Mouse (Mus musculus): ENCODE measurements at regions not wholly inside any gene's neighbourhood (a gene's known extent, or its start where the extent isn't known, plus 50 kb on each side); places are given as distances from the start of the nearest gene placed in this dataset.

DNA sequence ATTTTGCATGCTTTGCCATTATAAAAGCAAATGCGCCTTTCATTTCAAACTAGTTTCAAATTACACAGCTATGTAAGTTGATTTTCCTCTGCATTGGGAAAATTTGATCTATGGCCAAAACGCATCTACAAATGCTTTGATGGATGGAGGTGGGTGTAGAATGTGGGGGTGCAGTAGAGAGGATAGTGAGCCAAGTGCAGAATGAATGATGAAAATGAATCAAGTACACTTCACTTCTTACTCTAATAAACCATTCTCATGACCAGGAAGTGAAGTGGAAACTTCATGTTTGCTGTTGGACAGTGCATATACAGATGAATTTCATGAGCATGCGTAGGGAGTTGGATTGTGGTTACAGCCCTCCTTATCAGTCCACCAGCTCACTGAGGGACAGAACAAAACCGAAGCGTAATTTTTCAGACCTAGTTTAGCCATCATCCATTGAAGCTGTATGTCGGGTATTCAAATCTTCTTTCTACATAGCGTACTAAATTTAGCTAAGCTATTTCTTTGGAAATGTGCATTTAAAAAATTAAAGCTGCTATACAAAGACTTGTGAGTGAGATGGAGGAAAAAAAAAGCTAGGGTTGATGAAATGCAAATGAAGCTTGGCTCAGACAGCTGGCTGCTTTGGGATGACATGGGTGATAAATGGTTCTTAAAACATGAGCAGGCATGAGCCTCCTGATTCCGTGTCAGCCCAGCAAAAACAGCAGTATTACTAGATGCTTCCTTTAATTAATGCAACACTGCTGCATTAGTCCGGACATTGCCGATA, 627.1 kb downstream of the Robo2 start:
- TF ChIP-seq FOSL1 (IDR thresholded peaks at IDR 0.05; ENCODE audit: insufficient read depth, low read length, poor library complexity, severe bottlenecking) (no peak), CEBPB (IDR thresholded peaks at IDR 0.05; ENCODE audit: low read depth) (no peak), USF1 (IDR thresholded peaks at IDR 0.05; ENCODE audit: low read depth) (no peak), MAX (IDR thresholded peaks at IDR 0.05) (no peak), MYOD1 (IDR thresholded peaks at IDR 0.05; ENCODE audit: control insufficient read depth, insufficient read length, low read depth) (no peak), CTCF (IDR thresholded peaks at IDR 0.05; ENCODE audit: control insufficient read depth, insufficient read depth, insufficient read length) (no peak), MYOG (IDR thresholded peaks at IDR 0.05; ENCODE audit: control insufficient read depth, extremely low read depth, insufficient read length) (no peak)
- Histone ChIP-seq H3K27me3 (ENCODE audit: control insufficient read depth, insufficient read depth, insufficient read length) (no peaks in the 10 kb centered on the region), H3ac (ENCODE audit: control insufficient read depth, insufficient read length, low read depth) (no peak overlapping the region), H3K79me2 (ENCODE audit: control insufficient read depth, insufficient read depth) (no peaks in the 10 kb centered on the region), H3K36me3 (ENCODE audit: control insufficient read depth, insufficient read depth) (no peaks in the 10 kb centered on the region), H3K4me3 (ENCODE audit: insufficient read depth, poor library complexity, severe bottlenecking) (no peak overlapping the region), H3K79me3 (ENCODE audit: low read depth) (no peaks in the 10 kb centered on the region)

DNA sequence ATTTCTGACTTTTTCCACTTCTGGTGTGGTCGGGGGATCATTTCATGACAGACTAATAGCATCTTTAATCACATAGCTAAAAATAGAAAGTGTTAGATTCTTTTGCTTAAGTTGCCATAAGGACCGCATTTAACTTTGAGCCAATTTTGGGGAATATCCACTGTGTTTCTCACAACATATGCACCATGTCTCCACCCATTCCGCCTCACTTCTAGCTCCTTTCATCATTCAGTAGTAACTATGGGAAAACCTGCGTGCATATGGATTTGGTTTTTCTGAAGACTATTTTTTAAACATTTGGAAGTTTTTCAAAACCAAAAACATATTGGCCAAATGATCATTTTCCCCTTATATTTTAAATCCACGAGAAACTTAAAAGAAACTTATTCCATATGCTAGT, 639.2 kb downstream of the Robo2 start:
- TF ChIP-seq CEBPB (IDR thresholded peaks at IDR 0.05; ENCODE audit: low read depth), result no peak
- no peak for TF ChIP-seq USF1 (IDR thresholded peaks at IDR 0.05; ENCODE audit: low read depth)
- TF ChIP-seq CTCF (IDR thresholded peaks at IDR 0.05; ENCODE audit: control insufficient read depth, insufficient read depth, insufficient read length), result no peak
- no peak for TF ChIP-seq FOSL1 (IDR thresholded peaks at IDR 0.05; ENCODE audit: insufficient read depth, low read length, poor library complexity, severe bottlenecking)
- no peak for TF ChIP-seq MYOG (IDR thresholded peaks at IDR 0.05; ENCODE audit: control insufficient read depth, extremely low read depth, insufficient read length)
- TF ChIP-seq MAX (IDR thresholded peaks at IDR 0.05), result no peak
- TF ChIP-seq MYOD1 (IDR thresholded peaks at IDR 0.05; ENCODE audit: control insufficient read depth, insufficient read length, low read depth), result no peak
- no peaks in the 10 kb centered on the region for H3K36me3 ChIP-seq (ENCODE audit: control insufficient read depth, insufficient read depth)
- no peaks in the 10 kb centered on the region for H3K79me3 ChIP-seq (ENCODE audit: low read depth)
- H3K4me3 ChIP-seq (ENCODE audit: insufficient read depth, poor library complexity, severe bottlenecking), result no peak overlapping the region
- H3ac ChIP-seq (ENCODE audit: control insufficient read depth, insufficient read length, low read depth), result no peak overlapping the region
- H3K79me2 ChIP-seq (ENCODE audit: control insufficient read depth, insufficient read depth), result no peaks in the 10 kb centered on the region
- H3K27me3 ChIP-seq (ENCODE audit: control insufficient read depth, insufficient read depth, insufficient read length), result no peaks in the 10 kb centered on the region

DNA sequence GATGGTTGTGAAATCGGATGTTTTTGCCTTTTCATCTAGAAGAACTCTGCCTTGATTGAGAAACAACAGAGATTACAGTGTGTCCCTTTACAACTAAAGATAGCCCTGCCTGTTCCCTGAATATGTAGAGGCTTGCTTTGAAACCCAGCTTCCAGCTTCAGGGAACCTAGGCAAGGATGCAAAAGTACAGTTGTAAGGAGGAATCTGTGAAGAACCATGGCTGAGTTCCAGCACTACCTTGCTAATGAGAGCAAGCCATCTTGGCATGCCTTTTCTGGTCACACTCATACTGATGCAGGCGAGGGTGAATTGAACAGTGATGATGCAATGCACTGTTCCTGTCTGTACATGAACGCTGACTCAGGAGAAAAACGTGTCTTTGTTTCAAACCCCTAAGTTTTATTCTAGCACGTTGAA, 641.2 kb downstream of the Robo2 start:
- Histone ChIP-seq H3K79me2 (ENCODE audit: control insufficient read depth, insufficient read depth) (no peaks in the 10 kb centered on the region), H3K36me3 (ENCODE audit: control insufficient read depth, insufficient read depth) (no peaks in the 10 kb centered on the region), H3K4me3 (ENCODE audit: insufficient read depth, poor library complexity, severe bottlenecking) (no peak overlapping the region), H3ac (ENCODE audit: control insufficient read depth, insufficient read length, low read depth) (no peak overlapping the region), H3K79me3 (ENCODE audit: low read depth) (no peaks in the 10 kb centered on the region), H3K27me3 (ENCODE audit: control insufficient read depth, insufficient read depth, insufficient read length) (no peaks in the 10 kb centered on the region)
- TF ChIP-seq MYOG (IDR thresholded peaks at IDR 0.05; ENCODE audit: control insufficient read depth, extremely low read depth, insufficient read length) (no peak), CTCF (IDR thresholded peaks at IDR 0.05; ENCODE audit: control insufficient read depth, insufficient read depth, insufficient read length) (no peak), FOSL1 (IDR thresholded peaks at IDR 0.05; ENCODE audit: insufficient read depth, low read length, poor library complexity, severe bottlenecking) (no peak), MAX (IDR thresholded peaks at IDR 0.05) (no peak), MYOD1 (IDR thresholded peaks at IDR 0.05; ENCODE audit: control insufficient read depth, insufficient read length, low read depth) (no peak), CEBPB (IDR thresholded peaks at IDR 0.05; ENCODE audit: low read depth) (no peak), USF1 (IDR thresholded peaks at IDR 0.05; ENCODE audit: low read depth) (no peak)

DNA sequence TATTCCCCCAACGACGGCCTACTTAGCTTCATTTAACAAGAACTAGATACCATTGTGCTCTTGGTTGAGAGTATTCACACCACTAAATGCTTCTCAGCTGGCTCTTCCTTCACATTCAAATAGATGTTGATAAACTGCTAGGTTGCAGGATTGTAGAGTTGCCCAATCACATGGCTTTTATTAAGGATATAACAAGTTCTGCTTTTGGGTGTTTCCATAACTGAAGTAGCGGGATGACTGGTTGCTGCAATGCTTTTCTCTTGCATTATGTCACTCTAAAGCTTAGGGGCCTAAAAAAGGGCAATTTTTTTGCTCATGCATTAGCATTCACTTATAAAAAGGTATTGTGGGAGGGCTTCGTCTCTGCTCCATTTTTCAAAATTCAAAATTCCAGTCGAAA, 641.9 kb downstream of the Robo2 start:
- Histone ChIP-seq H3K79me2 (ENCODE audit: control insufficient read depth, insufficient read depth) (no peaks in the 10 kb centered on the region), H3K36me3 (ENCODE audit: control insufficient read depth, insufficient read depth) (no peaks in the 10 kb centered on the region), H3K4me3 (ENCODE audit: insufficient read depth, poor library complexity, severe bottlenecking) (no peak overlapping the region), H3K79me3 (ENCODE audit: low read depth) (no peaks in the 10 kb centered on the region), H3K27me3 (ENCODE audit: control insufficient read depth, insufficient read depth, insufficient read length) (no peaks in the 10 kb centered on the region), H3ac (ENCODE audit: control insufficient read depth, insufficient read length, low read depth) (no peak overlapping the region)
- TF ChIP-seq FOSL1 (IDR thresholded peaks at IDR 0.05; ENCODE audit: insufficient read depth, low read length, poor library complexity, severe bottlenecking), result no peak
- no peak for TF ChIP-seq MYOD1 (IDR thresholded peaks at IDR 0.05; ENCODE audit: control insufficient read depth, insufficient read length, low read depth)
- no peak for TF ChIP-seq MAX (IDR thresholded peaks at IDR 0.05)
- TF ChIP-seq MYOG (IDR thresholded peaks at IDR 0.05; ENCODE audit: control insufficient read depth, extremely low read depth, insufficient read length), result no peak
- TF ChIP-seq CTCF (IDR thresholded peaks at IDR 0.05; ENCODE audit: control insufficient read depth, insufficient read depth, insufficient read length), result no peak
- no peak for TF ChIP-seq CEBPB (IDR thresholded peaks at IDR 0.05; ENCODE audit: low read depth)

DNA sequence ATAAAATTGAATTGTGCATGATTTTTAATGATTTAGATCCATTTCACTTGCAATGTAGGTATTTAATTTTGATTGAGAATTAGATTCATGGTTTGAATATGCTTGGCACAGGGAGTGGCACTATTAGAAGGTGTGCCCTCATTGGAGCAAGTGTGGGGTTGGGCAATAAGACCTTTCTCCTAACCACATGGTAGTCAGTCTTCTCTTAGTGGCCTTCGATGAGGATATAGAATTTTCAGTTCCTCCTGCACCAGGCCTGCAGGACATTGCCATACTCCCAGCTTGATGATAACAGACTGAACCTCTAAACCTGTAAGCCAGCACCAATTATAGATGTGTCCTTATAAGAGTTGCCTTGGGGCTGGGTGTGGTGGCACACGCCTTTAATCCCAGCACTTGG, 642.9 kb downstream of the Robo2 start:
- no peak overlapping the region for H3K4me3 ChIP-seq (ENCODE audit: insufficient read depth, poor library complexity, severe bottlenecking)
- H3ac ChIP-seq (ENCODE audit: control insufficient read depth, insufficient read length, low read depth), result no peak overlapping the region
- H3K36me3 ChIP-seq (ENCODE audit: control insufficient read depth, insufficient read depth), result no peaks in the 10 kb centered on the region
- H3K27me3 ChIP-seq (ENCODE audit: control insufficient read depth, insufficient read depth, insufficient read length), result no peaks in the 10 kb centered on the region
- H3K79me3 ChIP-seq (ENCODE audit: low read depth), result no peaks in the 10 kb centered on the region
- no peaks in the 10 kb centered on the region for H3K79me2 ChIP-seq (ENCODE audit: control insufficient read depth, insufficient read depth)
- TF ChIP-seq CEBPB (IDR thresholded peaks at IDR 0.05; ENCODE audit: low read depth) (no peak), MYOD1 (IDR thresholded peaks at IDR 0.05; ENCODE audit: control insufficient read depth, insufficient read length, low read depth) (no peak), MAX (IDR thresholded peaks at IDR 0.05) (no peak), CTCF (IDR thresholded peaks at IDR 0.05; ENCODE audit: control insufficient read depth, insufficient read depth, insufficient read length) (no peak), FOSL1 (IDR thresholded peaks at IDR 0.05; ENCODE audit: insufficient read depth, low read length, poor library complexity, severe bottlenecking) (no peak), MYOG (IDR thresholded peaks at IDR 0.05; ENCODE audit: control insufficient read depth, extremely low read depth, insufficient read length) (no peak), USF1 (IDR thresholded peaks at IDR 0.05; ENCODE audit: low read depth) (no peak)
